Mouse (Mus musculus) midbrain, embryonic 10.5 days (tissue): Measurements from ENCODE around the gene Npy5r. TPM values are rescaled to one million over a fixed set of nuclear protein-coding genes. Genes with fewer than 3 reads are reported as not detected.

Experiments used
- DNase-seq: peaks from one replicate; pipeline ENCODE4 v3.0.0-alpha.2; 2017; ENCODE audit warnings: low spot score
- H3K27ac ChIP-seq: fragments of 300-500 bp; sonication (generic); replicated peaks from 2 replicates; pipeline ENCODE4 v1.5.1; 2016; ENCODE audit warnings: mild to moderate bottlenecking
- H3K27me3 ChIP-seq: fragments of 300-500 bp; sonication (generic); 2 replicates; pipeline ENCODE4 v1.6.1; 2016; ENCODE audit warnings: low read depth, mild to moderate bottlenecking; ENCODE audit not compliant: poor library complexity, severe bottlenecking
- H3K36me3 ChIP-seq: fragments of 300-500 bp; sonication (generic); 2 replicates; pipeline ENCODE4 v1.6.1; 2016; ENCODE audit warnings: mild to moderate bottlenecking, moderate library complexity
- H3K4me1 ChIP-seq: fragments of 300-500 bp; sonication (generic); 2 replicates; pipeline ENCODE4 v1.6.1; 2016
- H3K4me3 ChIP-seq: fragments of 300-500 bp; sonication (generic); 2 replicates; pipeline ENCODE4 v1.5.1; 2016; ENCODE audit warnings: mild to moderate bottlenecking, moderate library complexity
- H3K9me3 ChIP-seq: fragments of 300-500 bp; sonication (generic); replicated peaks from 2 replicates; pipeline ENCODE4 v1.6.1; 2016; ENCODE audit warnings: mild to moderate bottlenecking
- WGBS: fragments of 180-500 bp; shearing (Covaris S2); methylation state at CpG from one replicate; pipeline ENCODE4 v1.1.7; 2016; 5-methylcytosine and 5-hydroxymethylcytosine counted together
- polyA plus RNA-seq: library from polyadenylated mRNA; unstranded; fragments of >200 nt; fragmentation: Nextera tagmentation; extraction: Ambion mirVana; gene quantifications from 2 replicates; pipeline ENCODE4 v1.2.1, GENCODE M21; 2016

Npy5r gene
- polyA plus RNA-seq, 1 experiment from 2014 or later = 0.11 TPM

DNA sequence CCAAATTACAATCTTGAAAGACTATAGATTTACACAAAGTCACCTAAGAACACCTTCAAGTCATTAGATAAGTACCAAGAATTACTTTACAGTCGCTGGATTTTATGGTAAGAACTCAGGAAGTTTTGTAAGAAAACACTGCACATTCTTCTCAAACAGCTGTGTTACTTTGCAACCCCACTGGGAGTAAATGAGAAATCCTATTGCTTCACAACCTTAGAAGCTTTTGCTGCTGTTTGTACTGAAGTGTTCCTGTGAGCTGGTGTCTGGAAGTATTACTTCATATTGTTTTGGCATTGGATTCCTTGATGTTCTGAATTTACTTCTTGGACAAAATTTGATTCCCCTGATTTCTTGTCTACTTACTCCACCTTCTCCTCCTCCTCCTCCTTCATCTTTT lies 57.2 kb downstream of the Npy5r start:
- Histone ChIP-seq H3K27ac (no peak overlapping the region), H3K4me1 (no peaks in the 10 kb centered on the region), H3K9me3 (peaks cover 4% of the 10 kb centered on the region; the same call in 1 of the 2 replicates), H3K4me3 (no peak overlapping the region), H3K27me3 (no peaks in the 10 kb centered on the region), H3K36me3 (no peaks in the 10 kb centered on the region)
- DNase-seq = no peak
- 71% methylated on average over 1 of the region's 1 CpGs for WGBS

Other genes with a start within 250 kb of the Npy5r start
- 18.9 and 19.5 TPM in 2 replicates for gene Tma16, start 201.6 kb downstream of the Npy5r start, polyA plus RNA-seq
- not detected in 2 replicates for gene Tktl2, start 176.4 kb downstream of the Npy5r start, polyA plus RNA-seq
- 0.54 and 0.87 TPM in 2 replicates for gene Npy1r, start 9.1 kb upstream of the Npy5r start, polyA plus RNA-seq
- 2.8 and 3.1 TPM in 2 replicates for gene Naf1, start 172.1 kb upstream of the Npy5r start, polyA plus RNA-seq